Mouse (Mus musculus): ENCODE results near the gene Hal. TPM values are rescaled to one million over a fixed set of nuclear protein-coding genes. Genes with fewer than 3 reads are reported as not detected.

Hal gene
- polyA plus RNA-seq (2014; fragmentation: Nextera tagmentation; extraction: Ambion mirVana), result 0.29 and 1.1 TPM in 2 replicates

DNA sequence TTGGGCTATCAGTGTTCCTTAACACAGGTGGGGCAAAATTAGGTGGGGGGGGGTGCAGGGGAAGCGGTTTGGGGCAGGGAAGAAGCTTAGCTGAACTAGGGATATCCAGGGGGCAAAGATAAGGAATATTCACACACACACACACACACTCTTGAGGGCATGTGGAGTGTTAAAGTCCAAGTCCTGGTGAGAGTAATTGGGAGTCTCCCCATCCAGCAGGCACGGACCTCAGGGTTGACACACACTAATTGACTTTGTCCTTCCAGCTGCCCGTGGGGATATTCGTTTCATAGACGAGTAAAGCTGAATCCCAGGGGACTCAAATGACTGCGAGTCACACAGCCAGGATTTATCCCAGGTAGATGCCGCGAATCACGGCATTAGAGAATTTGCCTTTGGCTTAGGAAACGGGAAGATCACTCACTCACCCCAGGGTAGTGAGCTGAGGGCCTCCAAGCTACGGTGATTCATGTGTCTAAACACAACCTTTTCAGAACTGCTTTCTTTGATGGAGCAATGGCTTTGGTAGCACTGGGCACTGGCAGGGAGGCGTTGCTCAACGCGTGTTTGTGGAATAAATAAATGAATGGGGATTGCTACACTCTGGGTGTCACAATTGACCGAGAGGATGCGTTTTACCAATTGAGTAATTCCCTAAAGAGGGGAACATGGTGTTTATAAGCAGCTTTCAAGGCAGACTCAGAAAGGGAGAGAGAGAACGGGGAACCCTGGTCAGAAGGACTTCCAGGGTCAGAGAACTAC lies at the start of gene Hal:
Hal (plus strand) TSS at position 703 of the 762 bp plus-strand sequence.
- no peak for DNase-seq (ENCODE audit: low spot score)

DNA sequence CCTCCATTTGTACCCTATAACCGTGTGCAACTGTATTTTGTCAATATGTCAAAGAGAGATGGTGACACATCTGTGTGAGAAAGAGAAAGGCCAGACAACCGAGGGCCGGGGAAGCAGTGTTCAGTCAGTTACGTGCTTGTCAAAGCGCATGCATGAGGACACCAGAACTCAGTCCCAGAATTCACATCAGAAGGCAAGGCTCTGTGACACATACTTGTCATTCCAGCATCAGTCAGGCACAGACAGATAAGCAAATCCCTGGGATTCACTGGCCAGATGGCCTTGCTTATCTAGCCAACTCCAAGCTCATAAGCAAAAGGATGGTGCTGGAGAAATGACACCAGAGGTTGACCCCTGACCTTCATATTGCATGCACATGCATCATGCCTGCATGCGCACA lies 47.1 kb upstream of the Hal start:
- ATAC-seq (ENCODE audit: insufficient number of reproducible peaks, low FRiP score, low TSS enrichment, low read depth) (no peak), DNase-seq (ENCODE audit: low spot score) (no peak)
- WGBS, result 83% methylated on average over 6 of the region's 6 CpGs
- Histone ChIP-seq H3K27ac (replicated peaks; ENCODE audit: low read depth, low read length) (no peak overlapping the region), H3K36me3 (ENCODE audit: control insufficient read depth, insufficient read depth, low read length) (no peaks in the 10 kb centered on the region), H3K4me1 (ENCODE audit: control insufficient read depth, insufficient read depth, low read length) (no peaks in the 10 kb centered on the region), H3K4me2 (ENCODE audit: low read depth, severe bottlenecking) (no peak overlapping the region), H3K4me3 (ENCODE audit: low read depth, low read length) (no peak overlapping the region), H3K9ac (ENCODE audit: low read length) (no peak overlapping the region), H3K27me3 (ENCODE audit: control insufficient read depth, insufficient read depth, low read length) (no peaks in the 10 kb centered on the region), H3K9me3 (ENCODE audit: control insufficient read depth, low read length) (no peaks in the 10 kb centered on the region)

More for the DNA sequence above, at the start of gene Hal:
- Histone ChIP-seq H3K9ac (ENCODE audit: low read length) (no peak within 1 kb of the TSS), H3K27ac (replicated peaks; ENCODE audit: low read depth, low read length) (no peak within 1 kb of the TSS), H3K4me3 (ENCODE audit: low read depth, low read length) (no peak within 1 kb of the TSS), H3K27me3 (ENCODE audit: control insufficient read depth, insufficient read depth, low read length) (no peaks in the 10 kb centered on the region), H3K9me3 (ENCODE audit: control insufficient read depth, low read length) (no peaks in the 10 kb centered on the region), H3K4me2 (ENCODE audit: low read depth, severe bottlenecking) (no peak within 1 kb of the TSS), H3K4me1 (ENCODE audit: control insufficient read depth, insufficient read depth, low read length) (no peaks in the 10 kb centered on the region), H3K36me3 (ENCODE audit: control insufficient read depth, insufficient read depth, low read length) (no peaks in the 10 kb centered on the region; the same call in 1 of the 2 replicates)
- WGBS, result 75% methylated on average over 17 of the region's 17 CpGs
- ATAC-seq (ENCODE audit: insufficient number of reproducible peaks, low FRiP score, low TSS enrichment, low read depth), result no peak

DNA sequence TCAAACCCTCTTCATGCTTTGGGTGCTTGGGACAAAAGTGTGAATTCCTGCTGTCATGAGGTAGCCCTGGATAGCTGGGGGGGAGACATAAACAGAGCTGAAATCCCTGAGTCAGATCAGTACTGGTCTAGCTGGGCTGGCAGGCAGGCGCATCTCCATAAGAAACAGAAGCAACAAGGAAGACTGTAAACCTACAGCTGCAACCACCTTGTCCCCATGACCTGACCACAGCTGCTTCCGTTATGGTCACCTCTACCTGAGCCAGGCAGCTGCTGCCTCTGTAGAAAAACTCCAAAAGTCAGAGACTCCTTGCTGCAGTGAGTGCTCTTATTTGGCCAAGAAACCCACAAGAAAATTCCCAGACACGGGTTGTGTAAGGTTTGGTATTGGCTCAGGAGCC lies 46.4 kb upstream of the Hal start:
- no peak for DNase-seq (ENCODE audit: low spot score)
- no peaks in the 10 kb centered on the region for H3K36me3 ChIP-seq (ENCODE audit: control insufficient read depth, insufficient read depth, low read length)
- H3K9me3 ChIP-seq (ENCODE audit: control insufficient read depth, low read length), result no peaks in the 10 kb centered on the region
- no peak overlapping the region for H3K4me2 ChIP-seq (ENCODE audit: low read depth, severe bottlenecking)
- no peak overlapping the region for H3K9ac ChIP-seq (ENCODE audit: low read length)
- WGBS, result 79% methylated on average over 3 of the region's 3 CpGs
- H3K27ac ChIP-seq (replicated peaks; ENCODE audit: low read depth, low read length), result no peak overlapping the region
- no peak overlapping the region for H3K4me3 ChIP-seq (ENCODE audit: low read depth, low read length)
- H3K4me1 ChIP-seq (ENCODE audit: control insufficient read depth, insufficient read depth, low read length), result no peaks in the 10 kb centered on the region
- no peaks in the 10 kb centered on the region for H3K27me3 ChIP-seq (ENCODE audit: control insufficient read depth, insufficient read depth, low read length)
- ATAC-seq (ENCODE audit: insufficient number of reproducible peaks, low FRiP score, low TSS enrichment, low read depth), result no peak

DNA sequence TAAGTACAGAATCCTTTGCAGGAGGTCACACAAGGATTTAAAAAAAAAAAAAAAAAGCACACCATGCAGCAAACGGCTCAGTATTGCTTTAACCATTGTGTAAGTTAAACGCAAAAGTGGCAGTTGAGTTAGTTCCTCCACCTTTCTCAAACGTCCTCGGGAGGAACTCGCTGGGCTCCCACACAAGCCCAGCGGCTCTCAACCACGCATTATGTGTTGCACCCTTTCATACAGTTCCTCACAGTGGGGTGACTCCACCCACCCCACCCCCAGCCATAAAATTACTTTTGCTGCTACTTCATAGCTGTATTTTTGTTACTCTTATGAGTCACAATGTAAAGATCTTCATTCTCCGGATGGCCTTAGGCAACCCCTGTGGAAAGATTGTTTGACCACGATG lies 44.2 kb upstream of the Hal start:
- H3K27me3 ChIP-seq (ENCODE audit: control insufficient read depth, insufficient read depth, low read length), result no peaks in the 10 kb centered on the region
- no peak overlapping the region for H3K9ac ChIP-seq (ENCODE audit: low read length)
- H3K36me3 ChIP-seq (ENCODE audit: control insufficient read depth, insufficient read depth, low read length), result no peaks in the 10 kb centered on the region
- no peak for ATAC-seq (ENCODE audit: insufficient number of reproducible peaks, low FRiP score, low TSS enrichment, low read depth)
- no peak overlapping the region for H3K4me3 ChIP-seq (ENCODE audit: low read depth, low read length)
- no peaks in the 10 kb centered on the region for H3K9me3 ChIP-seq (ENCODE audit: control insufficient read depth, low read length)
- 77% methylated on average over 9 of the region's 9 CpGs for WGBS
- no peak overlapping the region for H3K4me2 ChIP-seq (ENCODE audit: low read depth, severe bottlenecking)
- no peaks in the 10 kb centered on the region for H3K4me1 ChIP-seq (ENCODE audit: control insufficient read depth, insufficient read depth, low read length)
- no peak for DNase-seq (ENCODE audit: low spot score)
- no peak overlapping the region for H3K27ac ChIP-seq (replicated peaks; ENCODE audit: low read depth, low read length)

DNA sequence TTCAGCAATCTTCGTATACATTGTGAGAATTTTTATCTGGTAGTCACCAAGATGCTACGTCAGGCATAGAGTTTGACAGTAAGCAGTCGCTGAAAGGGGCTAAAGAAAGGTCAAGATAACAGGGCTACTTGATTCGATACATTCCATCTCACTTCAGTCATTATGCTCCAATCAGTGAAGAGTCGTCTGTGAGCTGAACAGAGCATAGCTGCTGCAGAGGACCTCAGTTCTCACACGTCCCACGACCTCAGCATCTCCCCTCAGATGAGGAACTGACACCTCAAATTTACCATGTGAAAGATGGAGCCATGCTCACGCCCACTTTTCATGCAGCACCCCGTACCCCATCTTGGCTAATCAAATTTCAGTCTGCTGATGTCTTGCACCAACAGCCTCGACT lies 41.2 kb upstream of the Hal start:
- Histone ChIP-seq H3K9me3 (ENCODE audit: control insufficient read depth, low read length) (no peaks in the 10 kb centered on the region), H3K27ac (replicated peaks; ENCODE audit: low read depth, low read length) (no peak overlapping the region), H3K4me3 (ENCODE audit: low read depth, low read length) (no peak overlapping the region), H3K4me2 (ENCODE audit: low read depth, severe bottlenecking) (no peak overlapping the region), H3K36me3 (ENCODE audit: control insufficient read depth, insufficient read depth, low read length) (no peaks in the 10 kb centered on the region), H3K27me3 (ENCODE audit: control insufficient read depth, insufficient read depth, low read length) (no peaks in the 10 kb centered on the region), H3K9ac (ENCODE audit: low read length) (no peak overlapping the region), H3K4me1 (ENCODE audit: control insufficient read depth, insufficient read depth, low read length) (no peaks in the 10 kb centered on the region)
- no peak for DNase-seq (ENCODE audit: low spot score)
- WGBS, result 54% methylated on average over 10 of the region's 10 CpGs
- no peak for ATAC-seq (ENCODE audit: insufficient number of reproducible peaks, low FRiP score, low TSS enrichment, low read depth)

DNA sequence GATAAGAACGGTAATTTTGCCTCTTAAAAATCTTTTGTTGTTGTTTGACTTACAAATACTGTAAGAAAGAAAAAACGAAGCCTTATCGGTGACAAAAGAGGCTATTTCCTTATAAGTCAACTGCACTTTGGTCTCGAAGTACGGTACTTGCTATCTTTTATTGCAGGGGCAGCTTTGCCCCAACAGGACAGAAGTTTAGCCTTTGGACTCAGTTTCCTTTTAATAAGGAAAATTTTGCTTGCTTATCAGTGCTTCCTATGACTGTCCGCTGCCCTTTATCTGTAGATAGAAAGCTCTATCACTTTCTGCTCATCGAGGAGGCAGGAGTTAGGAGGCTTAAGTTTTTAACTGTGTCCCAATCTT lies 33.9 kb upstream of the Hal start:
- Histone ChIP-seq H3K9ac (ENCODE audit: low read length) (no peak overlapping the region), H3K36me3 (ENCODE audit: control insufficient read depth, insufficient read depth, low read length) (no peaks in the 10 kb centered on the region)

DNA sequence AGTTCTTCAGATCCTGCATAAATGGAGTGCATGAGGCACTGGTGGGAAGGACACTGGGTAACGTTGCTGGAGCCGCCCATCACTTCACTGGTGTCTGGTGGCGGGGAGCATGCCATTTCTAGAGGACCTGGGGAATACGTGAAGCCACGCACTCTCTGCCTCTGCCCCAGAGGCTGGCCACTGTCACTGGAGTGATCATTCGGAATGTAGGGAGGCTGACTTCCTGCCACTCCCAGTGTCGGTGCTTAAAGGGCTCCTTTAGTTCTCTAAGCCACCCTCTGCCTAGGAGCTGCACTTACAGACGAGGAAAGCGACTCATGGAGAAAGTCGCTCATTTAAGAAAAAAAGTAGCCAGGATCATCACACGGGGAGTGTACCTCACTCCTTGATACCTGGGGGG lies 28.5 kb upstream of the Hal start:
- Histone ChIP-seq H3K4me3 (ENCODE audit: low read depth, low read length) (no peak overlapping the region), H3K27me3 (ENCODE audit: control insufficient read depth, insufficient read depth, low read length) (no peaks in the 10 kb centered on the region), H3K27ac (replicated peaks; ENCODE audit: low read depth, low read length) (no peak overlapping the region), H3K36me3 (ENCODE audit: control insufficient read depth, insufficient read depth, low read length) (peaks cover 9% of the 10 kb centered on the region; the same call in 1 of the 2 replicates), H3K9me3 (ENCODE audit: control insufficient read depth, low read length) (no peaks in the 10 kb centered on the region), H3K4me2 (ENCODE audit: low read depth, severe bottlenecking) (no peak overlapping the region), H3K4me1 (ENCODE audit: control insufficient read depth, insufficient read depth, low read length) (peaks cover 5% of the 10 kb centered on the region), H3K9ac (ENCODE audit: low read length) (no peak overlapping the region)
- ATAC-seq (ENCODE audit: insufficient number of reproducible peaks, low FRiP score, low TSS enrichment, low read depth) (no peak), DNase-seq (ENCODE audit: low spot score) (no peak)
- whole genome bisulfite sequencing, result 82% methylated on average over 11 of the region's 11 CpGs

More for the DNA sequence above, 33.9 kb upstream of the Hal start:
- H3K4me2 ChIP-seq (ENCODE audit: low read depth, severe bottlenecking), result peak overlapping the region; percentile 62
- 0 out of 2 replicates have a peak overlapping the region, but pooled peaks have one; percentile 83 for H3K4me3 ChIP-seq (ENCODE audit: low read depth, low read length)
- no peak overlapping the region for H3K27ac ChIP-seq (replicated peaks; ENCODE audit: low read depth, low read length)
- no peaks in the 10 kb centered on the region for H3K27me3 ChIP-seq (ENCODE audit: control insufficient read depth, insufficient read depth, low read length)
- DNase-seq (ENCODE audit: low spot score) (no peak), ATAC-seq (ENCODE audit: insufficient number of reproducible peaks, low FRiP score, low TSS enrichment, low read depth) (no peak)
- no peaks in the 10 kb centered on the region for H3K9me3 ChIP-seq (ENCODE audit: control insufficient read depth, low read length)
- WGBS, result 74% methylated on average over 7 of the region's 7 CpGs
- peaks cover 6% of the 10 kb centered on the region for H3K4me1 ChIP-seq (ENCODE audit: control insufficient read depth, insufficient read depth, low read length)

DNA sequence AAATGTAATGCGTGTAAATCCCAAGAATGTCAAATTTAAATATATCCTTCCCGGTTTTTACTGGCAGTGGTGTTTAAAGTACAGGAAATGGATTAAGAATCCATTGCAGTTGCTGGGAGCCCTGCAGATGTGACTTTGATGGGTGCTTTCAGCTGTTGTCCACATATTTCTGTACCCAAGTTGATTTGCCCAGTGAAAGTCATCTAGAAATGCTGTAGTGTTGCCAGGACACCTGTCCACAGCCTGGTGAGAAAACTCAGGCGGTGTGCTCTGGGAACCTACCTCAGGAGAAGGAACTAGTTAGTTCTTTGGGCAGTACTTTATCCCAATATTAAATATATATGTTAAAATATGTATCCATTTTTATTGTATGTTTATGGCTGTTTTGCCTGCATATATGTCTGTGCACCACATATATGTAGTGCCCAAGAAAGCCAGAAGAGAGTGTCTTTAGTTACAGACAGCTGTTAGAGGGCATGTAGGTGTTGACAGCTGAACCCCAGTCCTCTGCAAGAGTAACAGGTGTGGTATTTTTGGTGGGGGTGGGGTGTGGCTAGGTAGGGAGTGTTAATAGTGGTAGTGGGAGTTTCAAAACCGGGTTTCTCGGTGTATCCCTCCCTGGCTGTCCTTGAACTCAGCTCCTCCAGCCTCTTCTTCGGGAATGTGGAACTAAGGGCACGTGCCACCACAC lies 25.7 kb upstream of the Hal start:
- H3K4me2 ChIP-seq (ENCODE audit: low read depth, severe bottlenecking), result no peak overlapping the region
- no peak for DNase-seq (ENCODE audit: low spot score)

More for the DNA sequence above, 25.7 kb upstream of the Hal start:
- Histone ChIP-seq H3K36me3 (ENCODE audit: control insufficient read depth, insufficient read depth, low read length) (peaks cover 16% of the 10 kb centered on the region; the same call in 1 of the 2 replicates), H3K4me1 (ENCODE audit: control insufficient read depth, insufficient read depth, low read length) (no peaks in the 10 kb centered on the region), H3K27ac (replicated peaks; ENCODE audit: low read depth, low read length) (no peak overlapping the region), H3K27me3 (ENCODE audit: control insufficient read depth, insufficient read depth, low read length) (no peaks in the 10 kb centered on the region), H3K4me3 (ENCODE audit: low read depth, low read length) (no peak overlapping the region), H3K9me3 (ENCODE audit: control insufficient read depth, low read length) (no peaks in the 10 kb centered on the region; the same call in 1 of the 2 replicates), H3K9ac (ENCODE audit: low read length) (no peak overlapping the region)
- no peak for ATAC-seq (ENCODE audit: insufficient number of reproducible peaks, low FRiP score, low TSS enrichment, low read depth)
- WGBS, result 89% methylated on average over 7 of the region's 7 CpGs
